Mouse (Mus musculus) cerebellum, adult 2 months (tissue): Measurements from ENCODE around the gene Nudt9.

Experiments
- CTCF ChIP-seq: fragments of 200-500 bp; IDR thresholded peaks from 2 replicates; pipeline ENCODE4 v1.5.1; 2011; ENCODE audit warnings: low read depth, mild to moderate bottlenecking, control low read depth, low read length, moderate library complexity, borderline replicate concordance; ENCODE audit not compliant: insufficient read depth
- POLR2A ChIP-seq: fragments of 200-500 bp; IDR thresholded peaks from 2 replicates; pipeline ENCODE4 v1.6.1; 2011; ENCODE audit warnings: low read length, control low read depth, borderline replicate concordance; ENCODE audit not compliant: insufficient read depth

DNA sequence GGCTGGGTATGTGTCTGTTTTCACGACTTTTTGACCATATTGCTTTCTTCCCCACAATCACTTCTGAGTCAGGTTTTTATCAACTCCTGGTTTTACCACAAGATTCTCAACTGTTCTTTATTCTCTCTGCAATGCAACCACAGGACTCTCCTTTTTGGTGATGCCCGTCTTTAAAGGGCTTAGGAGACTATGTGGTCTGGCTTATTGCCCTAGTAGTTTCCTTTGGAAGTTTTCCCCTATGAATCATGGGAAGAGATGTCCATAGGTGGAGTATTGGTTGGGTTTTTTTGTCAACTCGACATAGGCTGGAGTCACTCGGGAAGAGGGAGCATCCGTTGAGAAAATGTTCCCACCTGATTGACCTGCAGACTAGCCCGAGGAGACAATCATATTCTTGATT, 34.6 kb downstream of the Nudt9 start:
- TF ChIP-seq POLR2A (no peak), CTCF (no peak)
